Mouse (Mus musculus) ES-Bruce4 (cell line): ENCODE results near the gene Pgam1. TPM values are rescaled to one million over a fixed set of nuclear protein-coding genes. Genes with fewer than 3 reads are reported as not detected.

ENCODE experiments used
- H3K27ac ChIP-seq: 2 replicates; pipeline ENCODE4 v1.5.1; 2012; ENCODE audit warnings: low read length, inconsistent platforms; ENCODE audit not compliant: insufficient read depth
- H3K27me3 ChIP-seq: 2 replicates; pipeline ENCODE4 v1.6.1; 2012; ENCODE audit warnings: mild to moderate bottlenecking, low read length, inconsistent platforms; ENCODE audit not compliant: control insufficient read depth, poor library complexity, insufficient read depth, severe bottlenecking
- H3K36me3 ChIP-seq: 2 replicates; pipeline ENCODE4 v1.6.1; 2012; ENCODE audit warnings: inconsistent platforms, mild to moderate bottlenecking, low read length, moderate library complexity; ENCODE audit not compliant: control insufficient read depth, poor library complexity, insufficient read depth, severe bottlenecking
- H3K4me1 ChIP-seq: one replicate; pipeline ENCODE4 v1.8.1; 2011; ENCODE audit warnings: low read length; ENCODE audit not compliant: control insufficient read depth, insufficient read depth
- H3K4me3 ChIP-seq: 2 replicates; pipeline ENCODE4 v1.5.1; 2011; ENCODE audit warnings: low read depth, mild to moderate bottlenecking, low read length
- H3K9ac ChIP-seq: 2 replicates; pipeline ENCODE4 v1.6.1; 2012; ENCODE audit warnings: low read depth, mild to moderate bottlenecking, inconsistent platforms; ENCODE audit not compliant: poor library complexity, severe bottlenecking
- H3K9me3 ChIP-seq: replicated peaks from 2 replicates; pipeline ENCODE4 v1.6.1; 2012; ENCODE audit warnings: mild to moderate bottlenecking, low read length, inconsistent platforms; ENCODE audit not compliant: control insufficient read depth, poor library complexity, insufficient read depth, severe bottlenecking
- CTCF ChIP-seq: IDR thresholded peaks from one replicate; pipeline ENCODE4 v1.8.1; 2011; ENCODE audit warnings: low read depth, low read length
- EP300 ChIP-seq: IDR thresholded peaks from 2 replicates; pipeline ENCODE4 v1.6.1; 2011; ENCODE audit warnings: low read depth, low read length; ENCODE audit not compliant: insufficient read depth
- POLR2A ChIP-seq: IDR thresholded peaks from one replicate; pipeline ENCODE4 v1.8.1; 2011; ENCODE audit warnings: low read length; ENCODE audit not compliant: insufficient read depth
- polyA plus RNA-seq: library from polyadenylated mRNA; stranded (reverse); fragments of >200 nt; gene quantifications from 2 replicates; pipeline ENCODE4 v1.2.4, GENCODE M21; 2011; ENCODE audit warnings: low read depth; ENCODE audit not compliant: missing spikeins, insufficient read depth, insufficient read length

The Pgam1 gene
- polyA plus RNA-seq, 1 experiment = 681 TPM

- no peak for TF ChIP-seq CTCF
- TF ChIP-seq EP300 = no peak
- TF ChIP-seq POLR2A = no peak
- H3K9ac ChIP-seq = peak overlapping the region; percentile 52
- H3K27ac ChIP-seq = no peak overlapping the region
- H3K27me3 ChIP-seq = no peaks in the 10 kb centered on the region
- no peaks in the 10 kb centered on the region for H3K9me3 ChIP-seq
- peak overlapping the region; percentile 11; the same call in 1 of the 2 replicates for H3K4me3 ChIP-seq
- peaks cover 16% of the 10 kb centered on the region for H3K36me3 ChIP-seq
- no peaks in the 10 kb centered on the region for H3K4me1 ChIP-seq
Observed at GRCm38 (mm10) chr19:41934124-41934523, 22.4 kb downstream of the Pgam1 start.

- no peak overlapping the region for H3K4me3 ChIP-seq
- peaks cover 15% of the 10 kb centered on the region for H3K36me3 ChIP-seq
- no peaks in the 10 kb centered on the region for H3K9me3 ChIP-seq
- H3K9ac ChIP-seq = no peak overlapping the region
- no peak overlapping the region for H3K27ac ChIP-seq
- no peaks in the 10 kb centered on the region for H3K4me1 ChIP-seq
- no peak for TF ChIP-seq EP300
- H3K27me3 ChIP-seq = no peaks in the 10 kb centered on the region
Observed at GRCm38 (mm10) chr19:41935921-41936320, 24.2 kb downstream of the Pgam1 start.

- Histone ChIP-seq H3K27ac (no peak overlapping the region), H3K36me3 (peaks cover 32% of the 10 kb centered on the region), H3K4me1 (no peaks in the 10 kb centered on the region), H3K9ac (no peak overlapping the region), H3K27me3 (no peaks in the 10 kb centered on the region), H3K9me3 (peaks cover 9% of the 10 kb centered on the region; the same call in 1 of the 2 replicates), H3K4me3 (no peak overlapping the region)
- no peak for TF ChIP-seq POLR2A
Observed at GRCm38 (mm10) chr19:41938539-41938938, 26.8 kb downstream of the Pgam1 start.

GRCm38 (mm10) chr19:41943841-41944240 lies 32.1 kb downstream of the Pgam1 start:
- Histone ChIP-seq H3K4me3 (no peak overlapping the region), H3K9ac (no peak overlapping the region), H3K9me3 (peaks cover 14% of the 10 kb centered on the region), H3K4me1 (no peaks in the 10 kb centered on the region), H3K36me3 (peaks cover 74% of the 10 kb centered on the region), H3K27me3 (no peaks in the 10 kb centered on the region), H3K27ac (no peak overlapping the region)
- no peak for TF ChIP-seq CTCF
- no peak for TF ChIP-seq EP300
- no peak for TF ChIP-seq POLR2A

GRCm38 (mm10) chr19:41952287-41952686 lies 40.6 kb downstream of the Pgam1 start:
- H3K9me3 ChIP-seq = no peaks in the 10 kb centered on the region
- H3K36me3 ChIP-seq = peaks cover 83% of the 10 kb centered on the region
- no peaks in the 10 kb centered on the region for H3K27me3 ChIP-seq
- no peak overlapping the region for H3K27ac ChIP-seq
- H3K9ac ChIP-seq = no peak overlapping the region
- no peaks in the 10 kb centered on the region for H3K4me1 ChIP-seq
- no peak for TF ChIP-seq CTCF
- TF ChIP-seq EP300 = no peak
- TF ChIP-seq POLR2A = no peak
- H3K4me3 ChIP-seq = no peak overlapping the region

- H3K9ac ChIP-seq = no peak overlapping the region
- no peak overlapping the region for H3K27ac ChIP-seq
- H3K36me3 ChIP-seq = peaks cover 81% of the 10 kb centered on the region
- H3K4me1 ChIP-seq = no peaks in the 10 kb centered on the region
- H3K4me3 ChIP-seq = no peak overlapping the region
- no peak for TF ChIP-seq EP300
- TF ChIP-seq POLR2A = no peak
- no peak for TF ChIP-seq CTCF
- no peaks in the 10 kb centered on the region for H3K27me3 ChIP-seq
- no peaks in the 10 kb centered on the region for H3K9me3 ChIP-seq
Observed at GRCm38 (mm10) chr19:41953574-41953973, 41.9 kb downstream of the Pgam1 start.

Other genes with a start within 250 kb of the Pgam1 start
- gene Slit1, start 168.3 kb upstream of the Pgam1 start, polyA plus RNA-seq = 1.2 and 1.4 TPM in 2 replicates
- gene Arhgap19, start 109.9 kb upstream of the Pgam1 start, polyA plus RNA-seq = 75.7 and 80.1 TPM in 2 replicates
- gene Frat1, start 82.0 kb upstream of the Pgam1 start, polyA plus RNA-seq = 2.1 and 2.3 TPM in 2 replicates
- gene Frat2, start 63.8 kb upstream of the Pgam1 start, polyA plus RNA-seq = 7.6 and 10.0 TPM in 2 replicates
- 23.1 and 24.5 TPM in 2 replicates for gene Rrp12, start 15.8 kb upstream of the Pgam1 start, polyA plus RNA-seq
- gene Exosc1, start 21.5 kb downstream of the Pgam1 start, polyA plus RNA-seq = 52.4 and 55.8 TPM in 2 replicates
- gene Zdhhc16, start 21.6 kb downstream of the Pgam1 start, polyA plus RNA-seq = 49.7 and 64.4 TPM in 2 replicates
- 77.9 and 83.9 TPM in 2 replicates for gene Mms19, start 69.2 kb downstream of the Pgam1 start, polyA plus RNA-seq
- 11.1 and 13.1 TPM in 2 replicates for gene Ubtd1, start 69.8 kb downstream of the Pgam1 start, polyA plus RNA-seq
- not detected in 2 replicates for gene Ankrd2, start 124.1 kb downstream of the Pgam1 start, polyA plus RNA-seq
- 0.91 and 1.2 TPM in 2 replicates for gene Hoga1, start 133.7 kb downstream of the Pgam1 start, polyA plus RNA-seq
- gene 4933411K16Rik, start 140.3 kb downstream of the Pgam1 start, polyA plus RNA-seq = not detected in 2 replicates
- gene Morn4, start 174.4 kb downstream of the Pgam1 start, polyA plus RNA-seq = 18.8 and 19.6 TPM in 2 replicates
- gene Pi4k2a, start 178.5 kb downstream of the Pgam1 start, polyA plus RNA-seq = 27.2 and 30.4 TPM in 2 replicates
- 44.7 and 49.2 TPM in 2 replicates for gene Avpi1, start 217.1 kb downstream of the Pgam1 start, polyA plus RNA-seq
- 15.0 and 17.7 TPM in 2 replicates for gene Marveld1, start 235.5 kb downstream of the Pgam1 start, polyA plus RNA-seq